Mouse (Mus musculus) heart, embryonic 16.5 days (tissue): Measurements from ENCODE around the gene Atg9a. TPM values are rescaled to one million over a fixed set of nuclear protein-coding genes. Genes with fewer than 3 reads are reported as not detected.

Source experiments
- ATAC-seq: fragments of 200-750 bp; cut with Nextera tagmentation; replicated peaks from 2 replicates; pipeline ENCODE4 v1.8.0; 2017; ENCODE audit warnings: moderate number of reproducible peaks; ENCODE audit not compliant: insufficient read depth, low FRiP score; ENCODE audit errors: extremely low read depth
- H3K27ac ChIP-seq: fragments of 300-500 bp; sonication (generic); 2 replicates; pipeline ENCODE4 v1.5.1; 2014; ENCODE audit warnings: mild to moderate bottlenecking, low read length, control low read depth, moderate library complexity
- H3K27me3 ChIP-seq: fragments of 300-500 bp; sonication (generic); 2 replicates; pipeline ENCODE4 v1.6.1; 2014; ENCODE audit warnings: low read length, mixed read lengths; ENCODE audit not compliant: control insufficient read depth, insufficient read depth
- H3K36me3 ChIP-seq: fragments of 300-500 bp; sonication (generic); 2 replicates; pipeline ENCODE4 v1.6.1; 2014; ENCODE audit not compliant: control insufficient read depth, insufficient read depth
- H3K4me1 ChIP-seq: fragments of 300-500 bp; sonication (generic); 2 replicates; pipeline ENCODE4 v1.6.1; 2014; ENCODE audit warnings: low read length, mixed read lengths; ENCODE audit not compliant: control insufficient read depth, insufficient read depth
- H3K4me2 ChIP-seq: fragments of 300-500 bp; sonication (generic); 2 replicates; pipeline ENCODE4 v1.6.1; 2014; ENCODE audit warnings: low read depth, mild to moderate bottlenecking, control low read depth, low read length
- H3K4me3 ChIP-seq: fragments of 300-500 bp; sonication (generic); 2 replicates; pipeline ENCODE4 v1.5.1; 2014; ENCODE audit warnings: mild to moderate bottlenecking, control low read depth, low read length
- H3K9ac ChIP-seq: fragments of 300-500 bp; sonication (generic); 2 replicates; pipeline ENCODE4 v1.6.1; 2014; ENCODE audit warnings: low read length, control low read depth
- H3K9me3 ChIP-seq: fragments of 300-500 bp; sonication (generic); replicated peaks from 2 replicates; pipeline ENCODE4 v1.6.1; 2016; ENCODE audit warnings: low read length; ENCODE audit not compliant: control insufficient read depth
- WGBS: fragments of 180-500 bp; shearing (Covaris S2); extraction: QIAGEN DNeasy Blood & Tissue Kit; methylation state at CpG from one replicate; pipeline ENCODE4 v1.1.7; 2014; 5-methylcytosine and 5-hydroxymethylcytosine counted together
- polyA plus RNA-seq: library from polyadenylated mRNA; unstranded; fragments of >200 nt; fragmentation: Nextera tagmentation; extraction: Ambion mirVana; gene quantifications from 2 replicates; pipeline ENCODE4 v1.2.1, GENCODE M21; 2015

The Atg9a gene
- polyA plus RNA-seq, 1 experiment from 2014 or later: 31.7 TPM

GRCm38 (mm10) chr1:75218227-75219001 is 26.4 kb upstream of the Atg9a start:
- H3K9ac ChIP-seq: peak overlapping the region; percentile 72
- H3K36me3 ChIP-seq: peaks cover 13% of the 10 kb centered on the region
- peak overlapping the region; percentile 30 for H3K27ac ChIP-seq
- no peaks in the 10 kb centered on the region for H3K9me3 ChIP-seq
- peak overlapping the region; percentile 71 for H3K4me3 ChIP-seq
- peaks cover 10% of the 10 kb centered on the region for H3K4me1 ChIP-seq
- ATAC-seq: peak; percentile 30; the same call in 1 of the 2 replicates
- H3K4me2 ChIP-seq: peak overlapping the region; percentile 98
- peaks cover 7% of the 10 kb centered on the region; the same call in 1 of the 2 replicates for H3K27me3 ChIP-seq
- WGBS: 1% methylated on average over 38 of the region's 38 CpGs

- Histone ChIP-seq H3K4me2 (peak overlapping the region; percentile 98), H3K36me3 (peaks cover 17% of the 10 kb centered on the region), H3K9me3 (no peaks in the 10 kb centered on the region), H3K27me3 (peaks cover 7% of the 10 kb centered on the region; the same call in 1 of the 2 replicates), H3K4me1 (peaks cover 10% of the 10 kb centered on the region), H3K27ac (0 out of 2 replicates have a peak overlapping the region, but pooled peaks have one; percentile 17), H3K9ac (peak overlapping the region; percentile 72), H3K4me3 (peak overlapping the region; percentile 71)
- WGBS: 2% methylated on average over 6 of the region's 6 CpGs
- ATAC-seq: no peak
Observed at GRCm38 (mm10) chr1:75217893-75218226, 25.9 kb upstream of the Atg9a start.

- H3K36me3 ChIP-seq: peaks cover 20% of the 10 kb centered on the region
- no peak for ATAC-seq
- peak overlapping the region; percentile 98 for H3K4me2 ChIP-seq
- H3K27ac ChIP-seq: no peak overlapping the region
- no peak overlapping the region for H3K9ac ChIP-seq
- peaks cover 7% of the 10 kb centered on the region; the same call in 1 of the 2 replicates for H3K27me3 ChIP-seq
- H3K4me3 ChIP-seq: peak overlapping the region; percentile 71; the same call in 1 of the 2 replicates
- WGBS: 62% methylated on average over 13 of the region's 13 CpGs
- H3K9me3 ChIP-seq: no peaks in the 10 kb centered on the region
- peaks cover 15% of the 10 kb centered on the region for H3K4me1 ChIP-seq
Observed at GRCm38 (mm10) chr1:75216797-75217585, 25.0 kb upstream of the Atg9a start.

GRCm38 (mm10) chr1:75215785-75216184 is 23.8 kb upstream of the Atg9a start:
- H3K4me2 ChIP-seq: no peak overlapping the region
- H3K4me1 ChIP-seq: peaks cover 22% of the 10 kb centered on the region
- H3K27me3 ChIP-seq: peaks cover 5% of the 10 kb centered on the region; the same call in 1 of the 2 replicates
- H3K9ac ChIP-seq: no peak overlapping the region
- 91% methylated on average over 9 of the region's 9 CpGs for whole genome bisulfite sequencing
- H3K4me3 ChIP-seq: no peak overlapping the region
- peaks cover 22% of the 10 kb centered on the region for H3K36me3 ChIP-seq
- no peak overlapping the region for H3K27ac ChIP-seq
- no peaks in the 10 kb centered on the region for H3K9me3 ChIP-seq
- ATAC-seq: no peak

- H3K36me3 ChIP-seq: peaks cover 22% of the 10 kb centered on the region
- H3K9me3 ChIP-seq: no peaks in the 10 kb centered on the region
- H3K27me3 ChIP-seq: no peaks in the 10 kb centered on the region; the same call in 1 of the 2 replicates
- no peak for ATAC-seq
- 61% methylated on average over 5 of the region's 5 CpGs for WGBS
- no peak overlapping the region for H3K4me3 ChIP-seq
- peak overlapping the region; percentile 32; the same call in 1 of the 2 replicates for H3K27ac ChIP-seq
- peaks cover 26% of the 10 kb centered on the region for H3K4me1 ChIP-seq
- no peak overlapping the region for H3K9ac ChIP-seq
- H3K4me2 ChIP-seq: no peak overlapping the region
Observed at GRCm38 (mm10) chr1:75214886-75215285, 22.9 kb upstream of the Atg9a start.

- peak overlapping the region; percentile 30; the same call in 1 of the 2 replicates for H3K27ac ChIP-seq
- H3K4me2 ChIP-seq: no peak overlapping the region
- no peak for ATAC-seq
- H3K9ac ChIP-seq: no peak overlapping the region
- peaks cover 22% of the 10 kb centered on the region for H3K36me3 ChIP-seq
- H3K4me3 ChIP-seq: no peak overlapping the region
- H3K9me3 ChIP-seq: no peaks in the 10 kb centered on the region
- H3K27me3 ChIP-seq: no peaks in the 10 kb centered on the region; the same call in 1 of the 2 replicates
- H3K4me1 ChIP-seq: peaks cover 24% of the 10 kb centered on the region
- WGBS: 73% methylated on average over 2 of the region's 2 CpGs
Observed at GRCm38 (mm10) chr1:75214442-75214841, 22.4 kb upstream of the Atg9a start.

GRCm38 (mm10) chr1:75213096-75213495 is 21.1 kb upstream of the Atg9a start:
- 72% methylated on average over 7 of the region's 7 CpGs for WGBS
- no peak overlapping the region for H3K4me3 ChIP-seq
- peaks cover 23% of the 10 kb centered on the region for H3K4me1 ChIP-seq
- H3K9me3 ChIP-seq: no peaks in the 10 kb centered on the region
- no peak overlapping the region for H3K9ac ChIP-seq
- peaks cover 2% of the 10 kb centered on the region for H3K27me3 ChIP-seq
- H3K27ac ChIP-seq: no peak overlapping the region
- no peak for ATAC-seq
- H3K4me2 ChIP-seq: no peak overlapping the region
- H3K36me3 ChIP-seq: peaks cover 22% of the 10 kb centered on the region

- Histone ChIP-seq H3K9me3 (no peaks in the 10 kb centered on the region), H3K36me3 (peaks cover 22% of the 10 kb centered on the region), H3K4me2 (no peak overlapping the region), H3K4me3 (no peak overlapping the region), H3K4me1 (peaks cover 20% of the 10 kb centered on the region), H3K9ac (no peak overlapping the region), H3K27ac (no peak overlapping the region), H3K27me3 (peaks cover 2% of the 10 kb centered on the region)
- ATAC-seq: no peak
- WGBS: 75% methylated on average over 4 of the region's 4 CpGs
Observed at GRCm38 (mm10) chr1:75212542-75212941, 20.5 kb upstream of the Atg9a start.
